Mouse (Mus musculus): ENCODE measurements at regions not wholly inside any gene's neighbourhood (a gene's known extent, or its start where the extent isn't known, plus 50 kb on each side); places are given as distances from the start of the nearest gene placed in this dataset.
A peak's percentile ranks its signal among the peaks of the same experiment; 100 is the strongest.
"Not testable (repeated sequence)": the region's sequence is repeated elsewhere in the genome, so short reads cannot be mapped to it uniquely, and the experiment has no call there.

DNA sequence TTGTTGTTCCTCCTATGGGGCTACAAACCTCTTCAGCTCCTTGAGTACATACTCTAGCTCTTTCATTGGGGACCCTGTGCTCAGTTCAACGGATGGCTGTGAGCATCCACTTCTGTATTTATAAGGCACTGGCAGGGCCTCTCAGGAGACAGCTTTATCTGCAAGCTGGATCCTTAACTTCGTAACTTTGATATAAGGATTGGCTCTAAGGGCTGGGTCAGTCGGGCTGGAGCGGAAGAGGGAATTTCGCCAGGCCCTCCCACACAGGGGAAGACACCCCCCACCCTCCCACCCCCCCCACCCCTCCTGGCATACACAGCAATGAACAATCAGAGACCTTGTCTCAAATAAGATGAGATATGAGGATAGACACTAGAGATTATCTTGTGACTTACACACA, 304.3 kb upstream of the Chordc1 start:
- no peak for TF ChIP-seq POLR2A (IDR thresholded peaks at IDR 0.05; ENCODE audit: extremely low read depth, insufficient read depth, low read length)
- TF ChIP-seq CTCF (IDR thresholded peaks at IDR 0.05; ENCODE audit: extremely low read depth, insufficient read depth, low read length): no peak

DNA sequence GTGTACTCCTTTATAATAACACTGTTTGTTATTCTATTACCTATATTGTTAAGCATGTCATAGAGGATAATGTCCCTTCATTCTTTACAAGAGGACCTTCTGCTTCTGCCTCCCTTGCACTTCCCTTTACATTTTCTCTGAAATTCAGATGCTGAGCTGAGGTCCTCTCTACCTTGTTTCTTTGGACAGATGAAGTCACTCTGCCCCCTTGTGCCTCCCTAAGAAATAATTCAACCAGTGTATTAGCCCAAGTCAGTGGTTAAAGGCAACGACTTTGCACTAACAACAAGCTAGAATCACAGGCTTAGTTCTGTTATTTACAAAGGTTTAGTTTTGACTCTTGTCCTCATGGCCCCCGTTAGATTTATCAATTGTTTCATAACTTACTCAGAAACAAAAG, 289.4 kb upstream of the Chordc1 start:
- Histone ChIP-seq H3K4me1 (ENCODE audit: control insufficient read depth, insufficient read depth, low read length) (no peaks in the 10 kb centered on the region), H3K27ac (ENCODE audit: insufficient read depth, low read length) (no peak overlapping the region), H3K4me3 (ENCODE audit: insufficient read depth, low read length) (no peak overlapping the region)
- TF ChIP-seq POLR2A (IDR thresholded peaks at IDR 0.05; ENCODE audit: extremely low read depth, insufficient read depth, low read length) (no peak), CTCF (IDR thresholded peaks at IDR 0.05; ENCODE audit: extremely low read depth, insufficient read depth, low read length) (peak; percentile 31; the same call in 1 of the 2 replicates)

More for the DNA sequence above, 304.3 kb upstream of the Chordc1 start:
- no peak overlapping the region for H3K27ac ChIP-seq (ENCODE audit: insufficient read depth, low read length)
- H3K4me3 ChIP-seq (ENCODE audit: insufficient read depth, low read length): no peak overlapping the region
- H3K4me1 ChIP-seq (ENCODE audit: control insufficient read depth, insufficient read depth, low read length): no peaks in the 10 kb centered on the region

DNA sequence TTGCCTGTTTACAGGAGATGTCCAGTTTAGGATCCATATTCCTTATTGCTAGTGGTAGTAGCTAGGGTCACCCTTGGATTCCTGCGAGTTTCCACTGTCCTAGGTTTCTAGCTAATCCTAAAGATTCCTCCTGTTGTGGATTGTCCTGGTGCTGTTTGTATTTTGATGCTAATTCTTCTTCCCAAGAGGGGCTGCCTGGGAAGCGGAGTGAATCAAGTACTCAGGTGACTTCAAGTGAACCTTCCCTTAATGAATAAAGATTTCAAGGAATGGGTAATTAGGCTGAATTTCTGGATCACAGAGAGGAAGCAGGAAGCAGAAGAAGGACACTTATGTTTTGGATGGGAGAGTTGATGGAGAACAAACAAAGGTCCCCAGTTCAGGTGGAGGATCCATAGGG, 250.6 kb upstream of the Chordc1 start:
- no peak for TF ChIP-seq POLR2A (IDR thresholded peaks at IDR 0.05; ENCODE audit: extremely low read depth, insufficient read depth, low read length)
- TF ChIP-seq CTCF (IDR thresholded peaks at IDR 0.05; ENCODE audit: extremely low read depth, insufficient read depth, low read length): no peak
- Histone ChIP-seq H3K4me3 (ENCODE audit: insufficient read depth, low read length) (no peak overlapping the region), H3K4me1 (ENCODE audit: control insufficient read depth, insufficient read depth, low read length) (no peaks in the 10 kb centered on the region), H3K27ac (ENCODE audit: insufficient read depth, low read length) (no peak overlapping the region)

DNA sequence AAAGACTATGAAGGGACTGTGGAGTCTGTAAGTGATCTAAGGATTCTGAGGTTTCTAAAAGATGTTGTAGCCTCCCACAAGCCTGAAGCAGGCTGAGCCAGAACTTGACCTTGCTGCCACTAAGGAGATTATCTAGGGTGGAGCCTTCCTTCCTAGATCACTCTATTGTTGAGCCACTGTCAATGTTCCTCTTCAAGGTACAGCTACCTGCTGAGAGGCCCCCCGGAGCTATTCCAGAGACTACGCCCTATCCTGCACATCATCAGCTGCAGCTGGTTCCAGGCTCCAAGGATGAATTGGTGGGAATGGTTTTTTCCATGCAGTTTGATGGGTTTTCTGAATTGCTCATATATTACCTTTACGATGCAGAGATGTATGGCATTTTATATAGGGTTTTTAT, 249.3 kb upstream of the Chordc1 start:
- H3K4me1 ChIP-seq (ENCODE audit: control insufficient read depth, insufficient read depth, low read length); H3K27ac ChIP-seq (ENCODE audit: insufficient read depth, low read length); H3K4me3 ChIP-seq (ENCODE audit: insufficient read depth, low read length): not testable (repeated sequence)

DNA sequence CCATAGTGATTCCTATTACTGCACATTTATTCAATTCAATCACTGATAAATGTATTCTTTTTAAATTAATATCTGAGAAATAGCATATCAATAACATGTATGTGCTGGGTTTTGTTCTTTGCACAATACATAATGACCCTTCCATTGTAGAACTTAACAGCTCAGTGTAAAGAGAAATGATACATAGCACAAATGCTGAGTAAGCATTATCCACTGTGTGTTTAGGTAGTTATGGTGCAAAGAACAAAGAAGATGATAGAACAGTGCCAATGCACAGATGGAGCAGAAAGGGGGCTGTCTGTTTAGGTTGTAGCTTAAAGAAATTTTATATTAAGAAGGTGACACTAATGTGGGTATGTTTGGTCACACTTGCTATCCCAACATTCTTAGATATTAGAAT, 215.0 kb upstream of the Chordc1 start:
- Histone ChIP-seq H3K27ac (ENCODE audit: insufficient read depth, low read length) (no peak overlapping the region), H3K4me1 (ENCODE audit: control insufficient read depth, insufficient read depth, low read length) (no peaks in the 10 kb centered on the region), H3K4me3 (ENCODE audit: insufficient read depth, low read length) (no peak overlapping the region)
- no peak for TF ChIP-seq CTCF (IDR thresholded peaks at IDR 0.05; ENCODE audit: extremely low read depth, insufficient read depth, low read length)
- TF ChIP-seq POLR2A (IDR thresholded peaks at IDR 0.05; ENCODE audit: extremely low read depth, insufficient read depth, low read length): no peak

DNA sequence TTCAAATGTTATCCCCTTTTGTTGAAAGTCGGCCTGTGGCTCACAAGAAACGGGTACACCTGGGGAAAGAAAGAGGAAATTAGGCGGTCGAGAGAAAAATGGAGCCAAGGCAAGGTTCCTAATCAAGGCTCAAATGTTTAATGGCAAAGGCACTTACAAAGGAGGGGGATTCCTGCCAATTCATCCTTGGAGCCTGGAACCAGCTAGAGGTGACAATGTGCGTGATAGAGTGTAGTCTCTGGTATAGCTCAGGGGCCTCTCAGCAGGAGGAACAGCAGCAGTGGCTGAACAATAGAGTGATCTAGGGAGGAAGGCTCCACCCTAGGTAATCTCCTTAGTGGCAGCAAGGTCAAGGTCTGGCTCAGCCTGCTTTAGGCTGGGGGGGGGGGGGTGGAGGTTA, 213.5 kb upstream of the Chordc1 start:
- H3K4me3 ChIP-seq (ENCODE audit: insufficient read depth, low read length); H3K4me1 ChIP-seq (ENCODE audit: control insufficient read depth, insufficient read depth, low read length); H3K27ac ChIP-seq (ENCODE audit: insufficient read depth, low read length): not testable (repeated sequence)

DNA sequence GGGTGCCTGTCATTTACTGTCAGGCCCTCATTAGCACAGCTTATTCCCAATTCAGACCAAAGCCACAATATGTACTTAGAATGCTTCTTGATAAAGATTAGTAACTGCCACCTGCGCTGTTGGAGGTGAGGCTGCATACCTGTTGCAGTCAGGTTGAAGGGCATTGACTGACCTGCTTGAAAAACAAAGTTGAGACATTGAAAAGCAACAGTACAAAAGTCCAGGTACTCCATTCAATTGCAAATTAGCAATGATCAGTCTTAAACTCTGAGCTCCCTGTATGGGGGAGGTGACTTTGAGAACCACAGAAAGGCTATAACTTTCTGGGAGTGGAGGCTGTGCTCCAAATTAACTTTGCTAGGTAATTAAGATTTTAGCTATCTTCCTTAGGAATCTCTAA, 212.8 kb upstream of the Chordc1 start:
- H3K4me1 ChIP-seq (ENCODE audit: control insufficient read depth, insufficient read depth, low read length); H3K27ac ChIP-seq (ENCODE audit: insufficient read depth, low read length); H3K4me3 ChIP-seq (ENCODE audit: insufficient read depth, low read length): not testable (repeated sequence)

All from cortical plate, adult 2 months (tissue).